Mouse (Mus musculus) thymus, adult 2 months (tissue): ENCODE measurements around the gene Ankrd61.

ENCODE experiments used
- CTCF ChIP-seq: fragments of 200-500 bp; IDR thresholded peaks from 2 replicates; pipeline ENCODE4 v1.5.1; 2012; ENCODE audit warnings: mild to moderate bottlenecking, control low read depth, low read length, moderate library complexity, borderline replicate concordance; ENCODE audit not compliant: control insufficient read depth, poor library complexity, insufficient read depth; ENCODE audit errors: extremely low read depth
- POLR2A ChIP-seq: fragments of 200-500 bp; IDR thresholded peaks from 2 replicates; pipeline ENCODE4 v1.6.1; 2012; ENCODE audit warnings: mild to moderate bottlenecking, low read length, control low read depth, moderate library complexity; ENCODE audit not compliant: control insufficient read depth, poor library complexity, insufficient read depth; ENCODE audit errors: extremely low read depth

GRCm38 (mm10) chr5:143890741-143891140 is 6.7 kb downstream of the Ankrd61 start:
- no peak for TF ChIP-seq CTCF
- TF ChIP-seq POLR2A = no peak
